Mouse (Mus musculus) liver, embryonic 14.5 days (tissue): ENCODE data around the gene Rbm28.

Experiments used
- CTCF ChIP-seq: IDR thresholded peaks from 2 replicates; pipeline ENCODE4 v1.5.1; 2016; ENCODE audit warnings: antibody characterized with exemption, low read depth, control low read depth
- EP300 ChIP-seq: IDR thresholded peaks from 2 replicates; pipeline ENCODE4 v1.6.1; 2016; ENCODE audit warnings: antibody characterized with exemption, low read depth

DNA sequence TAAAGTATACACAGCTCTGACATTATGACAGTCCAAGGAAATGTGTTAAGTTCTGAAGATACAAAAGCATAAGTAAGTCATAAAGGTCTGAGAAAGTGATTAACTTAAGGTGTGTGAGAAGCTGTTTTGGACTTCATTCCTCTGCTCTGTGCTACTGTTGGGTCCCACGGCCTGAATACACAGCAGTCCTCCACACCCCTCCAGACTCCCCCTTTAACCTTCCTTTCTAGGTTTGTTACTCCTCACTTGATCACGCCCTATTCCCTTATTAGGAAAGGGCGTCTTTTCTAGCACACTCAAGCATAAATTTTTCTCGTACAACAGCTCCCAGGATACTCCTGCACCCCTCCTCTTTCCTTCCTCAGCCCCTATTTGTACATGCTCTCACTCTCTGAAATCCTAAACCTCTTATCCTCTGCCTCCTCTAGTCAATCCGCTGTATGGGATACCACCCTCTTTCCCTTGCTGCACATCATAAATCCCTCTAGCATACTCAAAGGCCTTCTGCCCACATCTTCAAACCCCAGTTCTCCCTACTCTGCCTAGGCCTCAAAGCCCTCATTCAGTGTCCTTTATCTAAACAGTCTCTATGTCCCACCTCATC is 17.3 kb downstream of the Rbm28 start:
- TF ChIP-seq CTCF (no peak), EP300 (no peak)
